Mouse (Mus musculus) liver, embryonic 14.5 days (tissue): Measurements from ENCODE around the gene Dnajb4.

Experiments
- CTCF ChIP-seq: IDR thresholded peaks from 2 replicates; pipeline ENCODE4 v1.5.1; 2016; ENCODE audit warnings: antibody characterized with exemption, low read depth, control low read depth
- EP300 ChIP-seq: IDR thresholded peaks from 2 replicates; pipeline ENCODE4 v1.6.1; 2016; ENCODE audit warnings: antibody characterized with exemption, low read depth

DNA sequence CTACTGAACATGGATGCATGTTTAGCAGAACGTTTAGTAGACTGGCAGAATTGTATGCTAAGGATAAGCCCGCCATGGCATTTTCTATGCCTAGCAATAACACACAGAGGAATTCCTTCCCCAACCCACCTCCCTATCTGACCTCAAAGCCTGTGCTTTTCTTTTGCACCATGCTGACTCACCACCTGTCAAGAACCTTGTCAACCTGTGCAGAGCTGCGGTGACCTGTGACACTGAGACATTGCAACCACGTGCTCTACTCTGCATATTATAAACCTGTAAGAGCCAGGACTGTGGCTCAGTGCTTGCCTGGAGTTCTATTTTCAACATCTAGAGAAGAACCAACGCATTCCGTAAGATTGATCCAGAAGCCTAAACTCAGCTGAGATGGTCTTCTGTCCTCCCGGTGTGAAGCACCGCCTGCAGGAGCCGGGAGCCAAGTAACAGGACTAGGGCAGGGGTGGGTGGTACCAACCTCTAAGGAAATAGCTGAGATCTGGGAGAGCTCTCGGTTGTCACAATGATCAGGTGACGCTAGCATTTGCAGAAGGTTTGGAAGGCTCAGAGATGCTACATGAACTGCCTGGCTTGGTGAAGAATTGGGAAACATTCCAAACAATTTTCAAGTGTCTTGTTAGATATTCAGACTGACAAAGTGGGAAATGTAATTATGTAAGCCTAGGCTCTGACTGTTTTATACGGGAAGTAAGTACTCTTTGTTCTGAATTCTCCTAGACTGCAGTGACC lies 62.8 kb downstream of the Dnajb4 start:
- no peak for TF ChIP-seq CTCF
- TF ChIP-seq EP300, result no peak
